Mouse (Mus musculus) erythroid progenitor cell, adult 5-6 weeks (primary cell): Measurements from ENCODE around the gene Abcc1. TPM values are rescaled to one million over a fixed set of nuclear protein-coding genes. Genes with fewer than 3 reads are reported as not detected.
A peak's percentile ranks its signal among the peaks of the same experiment; 100 is the strongest.

ENCODE experiments used
- ATAC-seq: replicated peaks from 2 replicates; pipeline ENCODE4 v1.8.0; 2016; ENCODE audit warnings: moderate number of reproducible peaks, mild to moderate bottlenecking, moderate TSS enrichment, inconsistent platforms; ENCODE audit not compliant: poor library complexity, low FRiP score, severe bottlenecking
- total RNA-seq, 2 experiments: library from RNA; stranded (forward) in 1 of 2; stranded (reverse) in 1 of 2; fragments of 150-400 nt in 1 of 2; fragments of 186-747, 209-891 nt in 1 of 2; gene quantifications; 2 replicates each; pipeline versions ENCODE4 v1.2.3 to v1.2.4; 2015 to 2017; ENCODE audit warnings: low replicate concordance in 2 of 2

Abcc1 gene
- total RNA-seq (2015; ENCODE audit: low replicate concordance) (2.5 and 4.3 TPM in 2 replicates), total RNA-seq (2017; ENCODE audit: low replicate concordance) (2.8 and 3.0 TPM in 2 replicates)

DNA sequence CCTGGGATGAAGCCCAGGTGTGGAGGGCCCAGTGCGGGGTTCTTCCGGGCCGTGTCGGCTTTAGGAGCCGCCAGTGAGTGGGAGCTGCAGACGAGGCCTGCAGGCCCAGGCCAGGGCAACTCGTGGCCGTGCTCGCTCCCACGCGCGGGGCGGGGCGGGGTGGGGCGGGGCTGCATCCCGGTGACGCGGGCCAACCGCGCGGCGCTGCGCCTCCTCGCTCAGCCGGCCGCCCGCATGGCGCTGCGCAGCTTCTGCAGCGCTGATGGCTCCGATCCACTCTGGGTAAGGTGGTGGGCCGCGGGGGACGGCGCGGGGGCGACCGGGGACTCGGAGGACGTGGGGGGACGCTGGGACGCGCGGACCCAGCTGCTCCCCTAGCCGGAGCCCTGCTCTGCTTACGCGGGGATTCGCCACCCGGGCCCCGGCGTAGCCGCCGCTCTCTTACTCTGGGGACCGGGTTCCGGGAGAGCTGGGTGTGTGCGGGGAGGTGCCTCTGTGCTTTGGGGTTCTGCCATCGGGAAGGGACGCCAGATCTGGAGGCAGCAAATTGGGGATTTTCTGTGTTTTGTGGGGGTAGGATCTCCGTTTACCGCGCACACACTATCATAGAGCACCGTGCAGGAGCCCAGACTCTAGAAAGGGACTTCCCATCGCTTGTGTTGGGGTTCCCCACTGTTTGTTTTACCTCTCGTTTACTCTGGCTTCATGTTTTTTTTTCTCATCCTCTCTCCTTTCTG is at the start of gene Abcc1:
Gene Abcc1, plus strand, starts transcription at position 197 of the 737 bp plus-strand sequence.
- ATAC-seq = peak; percentile 70

DNA sequence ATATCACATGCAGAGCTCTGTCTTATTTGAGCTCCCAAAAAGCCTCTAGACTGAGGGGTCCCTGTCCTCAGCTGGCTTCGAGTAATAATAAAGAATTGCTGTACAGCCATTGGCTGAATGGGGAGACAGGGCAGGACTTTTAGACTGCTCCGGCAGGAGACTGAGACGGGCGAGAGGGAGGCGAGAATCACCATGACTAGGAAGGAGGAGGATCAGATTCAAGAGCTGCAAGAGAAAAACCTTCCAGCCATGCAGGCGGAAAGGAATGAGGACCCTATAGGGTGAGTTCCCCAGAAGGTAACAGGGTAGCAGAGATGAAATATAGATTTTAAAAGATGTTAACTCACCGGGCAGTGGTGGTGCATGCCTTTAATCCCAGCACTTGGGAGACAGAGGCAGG is 48.4 kb upstream of the Abcc1 start:
- ATAC-seq = no peak

DNA sequence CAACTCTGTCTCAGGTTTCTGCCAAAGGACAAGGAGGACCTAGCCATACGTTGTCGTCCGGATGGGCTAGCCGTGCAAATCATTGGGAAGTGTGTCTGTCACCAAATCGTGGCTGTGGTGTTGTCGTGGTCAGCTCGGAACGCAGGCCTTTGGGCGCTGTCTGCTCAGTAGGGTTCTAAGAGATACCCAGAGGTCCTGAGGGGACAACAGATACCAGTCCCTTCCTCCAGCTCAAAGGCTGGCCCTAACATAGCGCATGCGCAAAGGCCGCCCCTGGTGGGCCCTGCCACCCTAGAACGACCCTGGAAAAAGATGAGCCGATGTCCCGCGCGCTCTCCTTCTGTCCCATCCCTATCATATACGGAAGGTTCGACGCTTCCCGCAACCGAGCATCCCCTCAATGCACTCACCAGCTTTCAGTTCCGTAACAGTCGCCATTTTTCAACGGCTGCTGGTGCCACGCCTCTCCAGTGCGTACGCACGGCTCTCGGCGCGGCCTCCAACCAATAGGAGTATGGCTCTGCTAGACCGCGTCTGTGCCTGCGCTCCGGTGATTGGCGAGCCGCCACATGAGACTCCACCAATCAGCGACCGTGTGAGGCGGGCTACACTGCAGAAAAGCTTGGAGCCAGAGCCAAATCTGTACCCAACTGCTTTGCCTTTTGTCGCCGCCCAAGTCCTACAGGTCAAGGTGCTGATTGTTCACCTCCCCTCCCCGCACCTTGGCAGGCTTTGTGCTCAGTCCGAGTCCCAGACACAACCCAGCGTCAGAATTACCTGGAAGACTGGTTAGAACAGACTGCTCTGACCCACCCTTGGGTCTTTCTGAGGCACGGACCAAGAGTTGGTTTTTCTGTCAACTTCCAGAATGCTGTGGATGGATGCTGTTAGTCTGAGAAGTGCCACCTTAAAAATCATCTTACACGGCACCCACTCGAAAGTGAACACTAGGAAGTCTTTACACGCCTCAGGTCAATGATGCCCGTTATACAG is 44.2 kb upstream of the Abcc1 start, which contains the start of gene Fopnl:
Gene Fopnl, minus strand, starts transcription at position 522 of the 993 bp plus-strand sequence.
- peak; percentile 99 for ATAC-seq

GRCm38 (mm10) chr16:14319681-14320080 is 41.7 kb upstream of the Abcc1 start:
- ATAC-seq = no peak

DNA sequence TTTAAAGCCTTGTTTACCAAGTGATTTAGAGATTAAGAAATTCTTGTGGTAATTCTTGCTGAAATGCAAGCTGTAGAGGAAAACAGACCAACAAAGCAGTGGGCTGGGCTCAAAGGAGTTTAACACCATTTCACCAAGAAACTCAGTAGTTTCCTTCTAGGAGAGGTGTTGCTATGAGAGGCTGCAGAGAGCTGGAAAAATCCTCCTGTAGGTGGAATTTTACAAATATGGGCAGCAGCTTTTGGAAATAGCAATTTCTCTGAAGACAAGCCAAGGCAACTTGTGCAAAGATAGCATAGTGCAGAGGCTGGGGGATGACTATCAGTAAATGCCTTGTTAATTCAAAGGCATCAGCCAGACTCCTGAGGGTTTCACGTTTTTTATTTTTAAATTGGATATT is 40.9 kb upstream of the Abcc1 start:
- ATAC-seq = no peak

GRCm38 (mm10) chr16:14328156-14328555 is 33.2 kb upstream of the Abcc1 start:
- ATAC-seq = no peak

- no peak for ATAC-seq
Measured at GRCm38 (mm10) chr16:14344967-14345366, 16.4 kb upstream of the Abcc1 start.

DNA sequence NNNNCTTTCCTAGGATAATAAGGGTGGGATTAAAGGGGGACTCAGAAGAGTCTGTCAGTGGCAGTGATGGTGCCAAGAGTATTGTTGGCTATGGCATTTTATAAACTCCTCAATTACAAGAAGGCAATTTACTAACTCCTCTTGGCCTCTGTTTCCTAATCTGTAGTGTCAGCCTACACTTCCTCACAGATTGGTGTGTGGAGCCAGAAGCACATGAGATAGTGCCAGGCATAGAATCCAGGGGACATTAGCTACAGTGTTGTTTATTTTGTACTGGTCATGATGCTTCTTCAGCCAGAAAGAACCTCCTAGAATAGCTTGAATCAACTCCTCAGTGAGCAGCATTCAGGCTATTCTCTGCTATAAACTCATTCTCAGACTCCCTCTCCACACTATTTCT is 9.8 kb upstream of the Abcc1 start:
- no peak for ATAC-seq

DNA sequence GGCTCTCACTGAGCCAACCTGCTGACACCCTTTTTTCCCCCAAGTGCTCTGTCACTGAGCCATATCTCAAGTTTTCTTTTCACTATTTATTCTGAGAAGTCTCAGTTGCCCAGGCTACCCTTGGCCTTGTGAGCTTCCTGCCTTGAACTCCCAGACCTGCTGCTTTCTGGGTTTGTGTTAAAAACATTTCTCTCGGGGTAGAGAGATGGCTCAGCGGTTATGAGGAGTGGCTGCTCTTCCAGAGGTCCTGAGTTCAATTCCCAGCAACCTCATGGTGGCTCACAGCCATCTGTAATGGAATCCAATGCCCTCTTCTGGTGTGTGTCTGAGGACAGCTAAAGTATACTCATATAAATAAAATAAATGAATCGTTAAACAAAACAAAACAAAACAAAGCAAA is 9.1 kb upstream of the Abcc1 start:
- ATAC-seq = no peak

DNA sequence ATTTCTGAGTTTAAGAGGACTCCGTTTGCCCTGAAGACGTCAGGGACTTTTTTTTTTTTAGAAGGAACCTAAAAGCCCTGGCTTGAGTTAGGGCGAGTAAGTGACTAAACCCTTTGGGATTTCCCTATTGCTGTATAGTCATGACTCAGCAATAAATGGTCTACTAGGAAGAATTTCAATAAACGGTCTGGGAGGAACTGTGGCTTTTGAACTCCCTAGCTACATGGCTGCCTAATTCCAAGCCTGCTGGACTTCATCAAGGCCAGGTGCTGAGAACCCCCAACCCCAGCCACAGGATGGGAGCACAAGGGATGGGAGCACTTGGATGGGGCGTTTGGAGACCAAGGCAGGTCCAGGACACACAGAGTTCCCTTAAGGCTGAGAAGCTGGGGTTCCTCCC is 8.7 kb upstream of the Abcc1 start:
- peak; percentile 52; the same call in 1 of the 2 replicates for ATAC-seq

GRCm38 (mm10) chr16:14357859-14358258 is 3.5 kb upstream of the Abcc1 start:
- no peak for ATAC-seq

DNA sequence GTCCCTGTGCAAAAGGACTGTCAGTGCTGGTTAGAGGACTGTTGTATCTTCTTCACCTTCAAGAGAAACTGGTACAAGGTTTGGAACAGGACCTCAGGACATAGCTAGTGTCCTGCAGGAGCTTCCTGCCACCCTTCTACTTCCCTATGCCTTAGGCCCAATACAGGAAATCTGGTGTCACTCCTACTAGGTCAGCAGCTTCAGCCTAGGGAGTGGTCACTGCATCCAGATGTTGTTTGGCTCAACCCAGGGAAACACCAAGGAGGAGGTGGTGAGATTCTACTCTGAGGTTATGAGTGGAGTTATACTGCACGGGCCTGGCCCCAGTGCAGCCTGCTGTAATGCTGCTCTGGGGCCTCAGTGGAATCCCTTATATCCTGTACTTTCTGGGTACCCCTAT is 2.8 kb upstream of the Abcc1 start:
- no peak for ATAC-seq

DNA sequence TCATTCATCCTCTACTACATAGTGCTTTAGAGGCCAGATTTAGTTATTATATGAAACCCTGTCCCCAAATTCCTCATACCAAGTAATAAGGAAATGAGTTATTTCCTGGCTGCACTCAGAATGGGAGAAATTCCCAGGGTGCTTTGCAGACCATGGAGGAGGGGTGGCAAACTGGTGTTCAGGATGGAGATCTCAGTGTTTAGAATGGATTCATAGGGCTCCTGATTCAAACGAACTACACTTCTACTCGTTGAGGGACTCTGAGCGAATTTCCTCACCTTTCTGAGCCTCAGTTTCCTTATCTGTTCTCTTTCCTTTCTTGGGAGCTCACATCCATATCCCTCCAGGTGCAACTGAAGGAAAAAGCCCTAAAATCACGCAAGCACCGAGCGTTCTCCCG is 427 bp upstream of the Abcc1 start:
- ATAC-seq = no peak

- ATAC-seq = no peak
Measured at GRCm38 (mm10) chr16:14362099-14362820, 902 bp downstream of the Abcc1 start.

- no peak for ATAC-seq
Measured at GRCm38 (mm10) chr16:14363496-14363895, 2.1 kb downstream of the Abcc1 start.

GRCm38 (mm10) chr16:14364066-14364465 is 2.7 kb downstream of the Abcc1 start:
- no peak for ATAC-seq

- ATAC-seq = no peak
Measured at GRCm38 (mm10) chr16:14365457-14365856, 4.1 kb downstream of the Abcc1 start.

DNA sequence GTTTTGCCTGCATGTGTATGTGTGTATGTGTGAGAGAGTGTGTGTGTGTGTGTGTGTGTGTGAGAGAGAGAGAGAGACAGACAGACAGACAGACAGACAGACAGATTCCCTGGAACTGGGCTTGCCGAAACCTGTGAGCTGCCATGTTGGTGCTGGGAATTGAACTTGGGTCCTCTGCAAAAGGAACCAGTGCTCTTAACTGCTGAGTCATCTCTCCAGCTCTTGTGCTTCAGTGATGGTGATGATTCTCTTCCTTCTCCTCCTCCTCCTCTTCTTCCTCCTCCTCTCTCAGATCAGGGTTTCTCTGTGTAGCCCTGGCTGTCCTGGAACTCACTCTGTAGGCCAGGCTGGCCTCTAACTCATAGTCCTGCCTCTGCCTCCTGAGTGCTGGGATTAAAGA is 4.7 kb downstream of the Abcc1 start:
- no peak for ATAC-seq

DNA sequence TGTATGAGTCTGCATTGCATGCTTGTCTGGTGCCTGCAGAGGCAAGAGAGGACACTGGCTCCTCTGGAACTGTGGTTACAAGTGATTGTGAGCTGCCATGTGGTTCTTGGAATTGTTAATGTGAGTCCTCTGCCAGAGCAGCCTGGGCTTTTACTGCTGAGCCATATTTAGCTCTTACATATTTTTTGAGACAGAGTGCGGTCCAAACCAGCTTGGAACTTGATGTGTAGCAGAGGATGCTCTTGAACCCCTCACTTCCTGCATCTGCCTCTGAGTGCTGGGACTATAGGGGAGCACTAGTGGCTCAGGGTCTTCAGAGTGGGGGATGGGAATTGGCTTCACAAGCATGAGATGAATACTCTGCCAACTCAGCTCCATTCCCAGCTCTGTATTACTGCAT is 10.0 kb downstream of the Abcc1 start:
- ATAC-seq = no peak

GRCm38 (mm10) chr16:14372382-14372781 is 11.0 kb downstream of the Abcc1 start:
- no peak for ATAC-seq
